Comparison of ENCODE assay signal across 20 mouse cellular contexts in the genomic region with DNA sequence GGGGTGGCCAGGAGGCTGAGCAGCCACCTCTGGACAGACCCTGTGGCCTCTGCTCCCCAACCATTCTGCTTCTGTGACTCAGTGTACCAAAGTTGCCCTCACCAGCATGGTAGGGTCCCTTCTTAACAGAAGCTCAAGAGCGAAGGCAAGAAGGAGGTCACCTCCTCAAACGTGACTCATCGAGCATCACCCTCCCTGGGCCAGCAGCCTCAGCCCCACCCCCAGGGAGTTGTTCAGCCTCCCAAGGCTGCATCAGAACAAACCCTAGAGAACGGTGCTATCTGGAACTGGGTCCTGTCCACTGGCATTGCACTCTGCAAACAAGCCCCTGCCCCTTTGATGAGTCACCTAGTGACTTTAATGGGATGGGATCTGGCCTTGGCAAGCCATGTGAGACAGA. TPM values are rescaled to one million over a fixed set of nuclear protein-coding genes. Genes with fewer than 3 reads are reported as not detected.
DNase-seq lines count a peak whose midpoint lies in the region; ATAC-seq and TF ChIP-seq lines count a peak whose summit lies in the region.
"Had no signal": no experiment of that assay in that cellular context is flagged by ENCODE, and none has a peak within 500 bp of the region (broad histone marks: within the 10 kb centered on the region; RNA-seq: fewer than 3 reads in every experiment).

No protein-coding gene starts in this region.

- no peak for TF ChIP-seq CTCF in cerebellum, adult 2 months (IDR thresholded peaks at IDR 0.05; ENCODE audit: borderline replicate concordance, insufficient read depth, low read depth, low read length)

- H3K4me2 ChIP-seq in kidney, embryonic 15.5 days, result no peak overlapping the region
- H3K4me2 ChIP-seq: liver, embryonic 15.5 days; neural tube, embryonic 12.5 days had no signal

- no peaks in the 10 kb centered on the region for H3K36me3 ChIP-seq in kidney, embryonic 15.5 days
- H3K36me3 ChIP-seq: liver, embryonic 15.5 days; neural tube, embryonic 12.5 days had no signal

- H3K27me3 ChIP-seq in cerebellum, adult 2 months (ENCODE audit: control insufficient read depth, insufficient read depth, low read length), result no peaks in the 10 kb centered on the region
- no peaks in the 10 kb centered on the region for H3K27me3 ChIP-seq in kidney, embryonic 15.5 days
- H3K27me3 ChIP-seq: liver, embryonic 15.5 days; neural tube, embryonic 12.5 days had no signal

- H3K9ac ChIP-seq in kidney, embryonic 15.5 days, result no peak overlapping the region
- H3K9ac ChIP-seq: liver, embryonic 15.5 days; neural tube, embryonic 12.5 days had no signal

- peak; percentile 60 to 71 for DNase-seq in cerebellum, adult 2 months
- DNase-seq in cerebellum, adult 11 months, result no peak
- DNase-seq in kidney, adult 8-10 months, result no peak
- DNase-seq in NIH3T3 (ENCODE audit: low read depth), result peak; percentile 53
- peak; percentile 61 for DNase-seq in brain, adult 2 months (ENCODE audit: low read depth, low spot score)
- no peak for DNase-seq in kidney, adult 9 months
- no peak for DNase-seq in gastrocnemius, postnatal 25 days
- DNase-seq: B cell, adult 2 months; gastrocnemius, postnatal 36 days; heart, postnatal 14 days; kidney, postnatal 36 days; thymus, postnatal 14 days had no signal

- ATAC-seq in kidney, embryonic 15.5 days (replicated peaks; ENCODE audit: low FRiP score), result peak; percentile 26; the same call in 1 of the 2 replicates
- ATAC-seq: midbrain, embryonic 16.5 days had no signal

- no peak overlapping the region for H3K4me3 ChIP-seq in cerebellum, adult 2 months (replicated peaks; ENCODE audit: insufficient read depth, low read depth, low read length)
- H3K4me3 ChIP-seq in kidney, embryonic 15.5 days (replicated peaks), result no peak overlapping the region
- H3K4me3 ChIP-seq: liver, embryonic 15.5 days; neural tube, embryonic 12.5 days had no signal

- TF ChIP-seq POLR2A in cerebellum, adult 2 months (IDR thresholded peaks at IDR 0.05; ENCODE audit: borderline replicate concordance, insufficient read depth, low read length), result no peak

- H3K9me3 ChIP-seq in kidney, embryonic 15.5 days (replicated peaks), result no peaks in the 10 kb centered on the region
- H3K9me3 ChIP-seq: liver, embryonic 15.5 days; neural tube, embryonic 12.5 days had no signal

- 21% methylated on average over 4 of the region's 4 CpGs for WGBS in cerebellum, adult 2 months
- WGBS in kidney, embryonic 15.5 days, result 62% methylated on average over 4 of the region's 4 CpGs

- peak overlapping the region; percentile 80 for H3K27ac ChIP-seq in cerebellum, adult 2 months (ENCODE audit: insufficient read depth, low read length)
- no peak overlapping the region for H3K27ac ChIP-seq in kidney, embryonic 15.5 days
- H3K27ac ChIP-seq: liver, embryonic 15.5 days; neural tube, embryonic 12.5 days had no signal

- peaks cover 45% of the 10 kb centered on the region for H3K4me1 ChIP-seq in cerebellum, adult 2 months (ENCODE audit: control insufficient read depth, insufficient read depth, low read length)
- peaks cover 15% of the 10 kb centered on the region; the same call in 1 of the 2 replicates for H3K4me1 ChIP-seq in kidney, embryonic 15.5 days
- H3K4me1 ChIP-seq: liver, embryonic 15.5 days; neural tube, embryonic 12.5 days had no signal

RNA-seq across cellular contexts. Expression of gene Mrgprd, which starts 5.8 kb away (rescaled TPM):
- not detected in 2 replicates for polyA plus RNA-seq in cerebellum, adult 2 months (2012; rRNA removed)
- polyA plus RNA-seq in kidney, embryonic 15.5 days (2015; fragmentation: Nextera tagmentation; extraction: Ambion mirVana), result not detected in 2 replicates
- not detected for total RNA-seq in gastrocnemius, postnatal 25 days (2021)
- total RNA-seq: gastrocnemius, postnatal 36 days; heart, postnatal 14 days; layer of hippocampus, postnatal 36 days; MEL had no signal
- polyA plus RNA-seq: limb, embryonic 11.5 days; liver, embryonic 15.5 days; midbrain, embryonic 16.5 days; stomach, embryonic 14.5 days had no signal

RNA-seq across cellular contexts. Expression of gene Mrgprf, which starts 8.2 kb away (rescaled TPM):
- polyA plus RNA-seq in cerebellum, adult 2 months (2012; rRNA removed), result 24.0 and 30.8 TPM in 2 replicates
- 2.5 and 3.7 TPM in 2 replicates for polyA plus RNA-seq in kidney, embryonic 15.5 days (2015; fragmentation: Nextera tagmentation; extraction: Ambion mirVana)
- total RNA-seq in gastrocnemius, postnatal 25 days (2021), result 1 to 10 TPM; 2.7 to 3.3 TPM
- total RNA-seq: MEL had no signal

RNA-seq across cellular contexts. Expression of gene Tpcn2, which starts 25.1 kb away (rescaled TPM):
- 24.4 and 29.0 TPM in 2 replicates for polyA plus RNA-seq in cerebellum, adult 2 months (2012; rRNA removed)
- 8.8 and 9.7 TPM in 2 replicates for polyA plus RNA-seq in kidney, embryonic 15.5 days (2015; fragmentation: Nextera tagmentation; extraction: Ambion mirVana)
- 1 to 10 TPM; 2.1 to 2.4 TPM for total RNA-seq in gastrocnemius, postnatal 25 days (2021)

Comparison
In these comparisons a context has a peak if more than half of its experiments do, and no peak if none do; other contexts are left out.
1. DNase-seq: peak in cerebellum, adult 2 months (2 of 2), NIH3T3 (single experiment) and brain, adult 2 months (single experiment); none in cerebellum, adult 11 months (single experiment), kidney, adult 8-10 months (0 of 2), kidney, adult 9 months (single experiment) and gastrocnemius, postnatal 25 days (single experiment).